Mouse (Mus musculus) hindbrain, embryonic 13.5 days (tissue): ENCODE results near the gene Tmem131l. TPM values are rescaled to one million over a fixed set of nuclear protein-coding genes. Genes with fewer than 3 reads are reported as not detected.
"Not testable (repeated sequence)": the region's sequence is repeated elsewhere in the genome, so short reads cannot be mapped to it uniquely, and the experiment has no call there.

ENCODE experiments used
- ATAC-seq: fragments of 200-750 bp; cut with Nextera tagmentation; 2 replicates; pipeline ENCODE4 v1.8.0; 2017; ENCODE audit warnings: moderate TSS enrichment; ENCODE audit not compliant: low FRiP score
- H3K27ac ChIP-seq: fragments of 300-500 bp; sonication (generic); 2 replicates; pipeline ENCODE4 v1.5.1; 2015; ENCODE audit warnings: inconsistent platforms, mild to moderate bottlenecking, moderate library complexity
- H3K27me3 ChIP-seq: fragments of 300-500 bp; sonication (generic); 2 replicates; pipeline ENCODE4 v1.6.1; 2015; ENCODE audit warnings: mild to moderate bottlenecking, inconsistent platforms
- H3K36me3 ChIP-seq: fragments of 300-500 bp; sonication (generic); 2 replicates; pipeline ENCODE4 v1.6.1; 2015; ENCODE audit warnings: mild to moderate bottlenecking, inconsistent platforms
- H3K4me1 ChIP-seq: fragments of 300-500 bp; sonication (generic); replicated peaks from 2 replicates; pipeline ENCODE4 v1.6.1; 2015; ENCODE audit warnings: inconsistent platforms
- H3K4me2 ChIP-seq: fragments of 300-500 bp; sonication (generic); 2 replicates; pipeline ENCODE4 v1.6.1; 2015; ENCODE audit warnings: inconsistent platforms, mild to moderate bottlenecking, moderate library complexity
- H3K4me3 ChIP-seq: fragments of 300-500 bp; sonication (generic); 2 replicates; pipeline ENCODE4 v1.5.1; 2015; ENCODE audit warnings: mild to moderate bottlenecking, inconsistent platforms
- H3K9ac ChIP-seq: fragments of 300-500 bp; sonication (generic); 2 replicates; pipeline ENCODE4 v1.6.1; 2015; ENCODE audit warnings: mild to moderate bottlenecking, inconsistent platforms
- H3K9me3 ChIP-seq: fragments of 300-500 bp; sonication (generic); 2 replicates; pipeline ENCODE4 v1.6.1; 2016; ENCODE audit warnings: inconsistent platforms
- WGBS: fragments of 180-500 bp; shearing (Covaris S2); methylation state at CpG from one replicate; pipeline ENCODE4 v1.1.7; 2015; 5-methylcytosine and 5-hydroxymethylcytosine counted together
- polyA plus RNA-seq: library from polyadenylated mRNA; unstranded; fragments of >200 nt; fragmentation: Nextera tagmentation; extraction: Ambion mirVana; gene quantifications from 2 replicates; pipeline ENCODE4 v1.2.1, GENCODE M21; 2015

Tmem131l gene
- polyA plus RNA-seq, 1 experiment from 2014 or later: 75.8 TPM

DNA sequence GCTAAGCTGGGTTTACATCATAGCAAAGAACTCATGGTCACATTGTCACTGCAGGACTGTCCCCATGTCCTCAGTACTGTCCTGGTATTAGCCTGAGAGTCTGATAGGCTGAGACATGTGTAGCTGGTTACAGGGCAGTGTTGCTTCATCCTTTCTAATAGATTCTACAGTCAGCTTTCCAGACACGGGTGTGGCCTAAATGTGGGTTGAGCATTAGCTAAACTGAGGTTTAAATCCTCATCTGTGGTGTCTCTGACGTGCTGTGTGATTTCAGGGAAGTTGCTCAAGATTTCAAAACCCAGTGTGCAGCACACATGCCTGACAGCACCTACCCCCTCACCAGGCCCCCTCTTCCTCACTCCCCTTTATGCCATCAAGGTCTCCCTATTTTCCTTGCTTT is 154.8 kb downstream of the Tmem131l start:
- WGBS: 87% methylated on average over 2 of the region's 2 CpGs
- Histone ChIP-seq H3K36me3 (no peaks in the 10 kb centered on the region), H3K27ac (no peak overlapping the region), H3K9ac (no peak overlapping the region), H3K4me3 (no peak overlapping the region), H3K4me2 (no peak overlapping the region), H3K27me3 (no peaks in the 10 kb centered on the region), H3K4me1 (no peaks in the 10 kb centered on the region), H3K9me3 (no peaks in the 10 kb centered on the region)
- ATAC-seq: no peak

DNA sequence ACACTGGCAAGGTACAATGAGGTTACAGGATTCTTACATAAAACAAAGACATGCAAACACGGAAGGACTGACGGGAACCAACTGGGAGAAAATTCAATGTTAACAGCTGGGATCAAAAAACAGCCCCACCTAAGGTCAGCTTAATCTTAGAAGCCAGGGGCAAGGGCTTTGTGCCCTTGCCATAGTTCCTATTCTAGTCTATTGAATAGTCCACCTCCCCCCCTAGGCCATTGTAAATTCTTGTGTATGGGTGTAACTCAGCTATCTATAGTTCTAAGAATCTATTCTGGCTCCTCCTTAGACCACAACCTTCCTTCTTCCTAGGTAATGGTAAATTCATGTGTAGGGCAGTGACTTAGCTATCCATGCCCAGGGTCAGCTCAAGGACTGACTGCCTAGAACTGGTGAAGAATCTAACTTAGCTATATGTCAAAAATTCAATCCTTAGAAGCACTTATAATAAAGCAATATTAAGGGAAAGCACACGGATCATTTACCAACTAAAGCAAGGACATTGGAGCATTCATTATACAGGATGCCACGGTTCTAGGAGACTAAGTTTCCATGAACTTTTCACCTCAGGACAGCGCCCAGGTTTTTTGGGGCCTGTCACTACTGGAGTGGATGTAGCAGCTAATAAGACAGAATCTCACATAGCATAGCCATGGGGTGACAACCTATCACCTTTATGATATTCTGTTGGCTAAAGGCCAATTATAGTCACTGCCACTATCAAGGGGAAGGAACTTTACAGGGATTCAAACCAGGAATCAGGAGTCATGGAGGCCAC is 160.5 kb downstream of the Tmem131l start:
- 89% methylated on average over 5 of the region's 5 CpGs for WGBS
- H3K9ac ChIP-seq, H3K9me3 ChIP-seq, H3K4me1 ChIP-seq, H3K27ac ChIP-seq, ATAC-seq, H3K4me3 ChIP-seq, H3K27me3 ChIP-seq, H3K4me2 ChIP-seq, H3K36me3 ChIP-seq: not testable (repeated sequence)

DNA sequence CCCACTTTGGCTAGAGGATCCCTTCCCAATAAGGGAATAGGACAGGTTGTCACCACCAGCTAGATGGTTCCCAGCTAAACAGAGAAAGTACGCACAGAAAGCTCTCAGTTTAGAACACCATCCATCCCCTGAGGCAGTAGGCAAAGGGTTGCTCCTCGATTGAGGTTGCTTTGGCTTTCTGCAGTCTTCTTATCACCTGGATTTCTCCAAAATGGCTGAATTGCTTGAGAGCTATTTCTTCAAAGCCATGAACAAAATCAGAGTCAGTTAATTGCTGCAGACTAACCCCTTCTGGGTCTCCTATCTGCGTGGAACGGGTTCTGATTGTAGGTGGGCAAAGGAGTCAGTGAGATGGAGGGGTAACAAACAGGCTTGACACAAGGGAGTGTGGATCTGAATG is 161.2 kb downstream of the Tmem131l start:
- no peak for ATAC-seq
- H3K4me1 ChIP-seq: no peaks in the 10 kb centered on the region
- 95% methylated on average over 4 of the region's 4 CpGs for whole genome bisulfite sequencing
- H3K27me3 ChIP-seq: no peaks in the 10 kb centered on the region
- no peak overlapping the region for H3K4me3 ChIP-seq
- H3K9ac ChIP-seq: no peak overlapping the region
- H3K9me3 ChIP-seq: no peaks in the 10 kb centered on the region
- H3K36me3 ChIP-seq: no peaks in the 10 kb centered on the region
- no peak overlapping the region for H3K27ac ChIP-seq
- H3K4me2 ChIP-seq: no peak overlapping the region

DNA sequence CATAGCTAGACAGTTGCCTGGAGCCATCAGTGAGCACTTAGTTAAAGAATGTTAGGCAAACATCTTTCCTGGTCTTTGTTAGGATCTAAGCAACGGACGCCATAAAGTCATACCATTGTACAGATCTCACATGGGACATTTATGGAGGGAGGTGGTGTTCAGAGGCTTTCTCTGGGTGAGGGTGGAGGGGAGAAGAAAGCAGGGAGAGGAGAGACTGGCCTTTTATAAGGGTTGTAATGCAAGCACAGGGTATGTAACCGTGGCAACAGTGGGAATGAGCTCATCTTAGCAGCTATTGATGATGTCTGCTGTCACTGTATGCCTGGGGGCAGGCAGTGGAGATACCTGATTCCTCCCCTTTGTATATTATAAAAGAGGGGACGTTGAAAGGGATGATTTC is 163.7 kb downstream of the Tmem131l start:
- Histone ChIP-seq H3K27ac (no peak overlapping the region), H3K9ac (no peak overlapping the region), H3K4me3 (no peak overlapping the region), H3K27me3 (no peaks in the 10 kb centered on the region), H3K9me3 (no peaks in the 10 kb centered on the region), H3K4me1 (no peaks in the 10 kb centered on the region), H3K36me3 (no peaks in the 10 kb centered on the region), H3K4me2 (no peak overlapping the region)
- no peak for ATAC-seq
- 70% methylated on average over 4 of the region's 4 CpGs for WGBS

DNA sequence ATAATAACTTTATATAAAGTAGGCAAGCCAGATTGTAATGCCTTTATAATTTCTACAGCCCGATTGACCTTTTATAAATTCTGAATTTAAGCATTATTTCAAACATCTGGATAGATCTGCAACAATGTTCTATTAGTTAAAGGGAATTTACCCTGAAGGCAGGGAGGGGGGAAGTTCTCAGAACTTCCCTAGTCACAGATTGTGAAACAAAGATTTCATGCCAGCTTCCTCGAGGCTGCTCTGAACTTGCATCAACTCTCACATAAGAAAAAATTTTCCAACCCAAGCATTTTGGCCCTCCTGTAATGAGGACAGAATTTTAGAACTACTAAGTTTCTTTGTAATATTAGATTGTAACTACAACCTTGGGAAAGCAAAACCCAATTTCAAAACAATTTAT is 164.9 kb downstream of the Tmem131l start:
- H3K27me3 ChIP-seq, H3K9me3 ChIP-seq, H3K9ac ChIP-seq, H3K36me3 ChIP-seq, H3K27ac ChIP-seq, ATAC-seq, H3K4me1 ChIP-seq, H3K4me3 ChIP-seq, H3K4me2 ChIP-seq: not testable (repeated sequence)
- WGBS: 90% methylated on average over 2 of the region's 2 CpGs

DNA sequence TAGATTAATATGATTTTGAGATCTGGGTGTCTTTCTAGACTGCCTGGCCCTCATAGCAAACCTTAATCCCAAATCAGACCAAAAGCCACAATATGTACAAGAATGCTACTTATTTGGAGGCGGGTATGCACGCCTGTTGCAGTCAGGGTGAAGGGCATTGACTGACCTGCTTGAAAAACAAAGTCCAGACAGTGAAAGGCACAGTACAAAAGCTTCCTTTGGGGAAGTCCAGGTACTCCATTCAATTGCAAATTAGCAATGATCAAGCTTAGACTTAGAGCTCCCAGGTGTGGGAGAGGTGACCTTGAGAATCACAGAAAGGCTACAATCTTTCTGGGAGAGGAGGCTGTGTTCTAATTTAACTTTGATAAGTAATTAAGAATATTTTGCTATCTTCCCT is 167.1 kb downstream of the Tmem131l start:
- not testable (repeated sequence) for H3K9me3 ChIP-seq, H3K27ac ChIP-seq, H3K4me1 ChIP-seq, H3K36me3 ChIP-seq, ATAC-seq, H3K27me3 ChIP-seq, H3K9ac ChIP-seq, H3K4me3 ChIP-seq, H3K4me2 ChIP-seq
- 93% methylated on average over 2 of the region's 2 CpGs for WGBS

DNA sequence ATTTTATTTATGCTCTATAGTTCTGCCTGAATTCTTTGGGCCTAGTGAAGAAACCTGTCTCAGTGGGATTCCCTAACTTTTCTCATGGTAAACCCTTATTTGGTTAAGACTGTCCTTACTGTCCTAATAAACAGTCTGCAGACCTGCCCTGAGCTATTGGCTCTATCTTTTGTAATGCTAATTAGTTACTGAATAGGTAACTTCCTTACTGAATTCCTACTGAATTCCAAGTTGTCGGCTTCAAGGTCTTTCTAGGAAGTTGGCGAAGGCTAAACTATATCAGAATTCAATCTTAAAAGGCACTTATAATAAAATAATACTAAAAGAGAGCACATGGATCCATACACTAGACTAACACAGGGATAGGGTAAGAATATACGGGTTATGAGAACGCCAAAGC is 168.0 kb downstream of the Tmem131l start:
- WGBS: 98% methylated on average over 4 of the region's 4 CpGs
- ATAC-seq, H3K27me3 ChIP-seq, H3K4me2 ChIP-seq, H3K27ac ChIP-seq, H3K36me3 ChIP-seq, H3K4me3 ChIP-seq, H3K9ac ChIP-seq, H3K9me3 ChIP-seq, H3K4me1 ChIP-seq: not testable (repeated sequence)

DNA sequence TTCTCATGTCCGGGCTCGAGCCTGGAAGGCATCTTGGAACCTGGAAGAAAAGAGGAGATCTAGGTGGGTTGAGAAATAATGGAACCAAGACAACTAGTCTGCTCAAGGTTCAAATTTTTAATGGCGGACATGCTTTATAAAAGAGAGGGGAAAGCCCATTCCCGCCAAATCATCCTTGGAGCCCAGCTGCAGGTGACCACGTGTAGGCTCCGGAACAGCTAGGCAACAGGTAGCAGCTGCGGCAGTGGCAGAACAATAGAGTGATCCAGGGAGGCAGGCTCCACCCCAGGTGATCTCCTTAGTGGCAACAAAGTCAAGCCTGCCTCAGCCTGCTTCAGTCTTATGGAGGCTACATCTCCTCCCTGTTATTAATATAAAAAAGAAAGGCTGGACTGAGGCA is 168.4 kb downstream of the Tmem131l start:
- not testable (repeated sequence) for H3K4me1 ChIP-seq, H3K9me3 ChIP-seq, H3K4me2 ChIP-seq, H3K27ac ChIP-seq, H3K27me3 ChIP-seq, ATAC-seq, H3K36me3 ChIP-seq, H3K4me3 ChIP-seq, H3K9ac ChIP-seq
- 93% methylated on average over 7 of the region's 7 CpGs for WGBS

DNA sequence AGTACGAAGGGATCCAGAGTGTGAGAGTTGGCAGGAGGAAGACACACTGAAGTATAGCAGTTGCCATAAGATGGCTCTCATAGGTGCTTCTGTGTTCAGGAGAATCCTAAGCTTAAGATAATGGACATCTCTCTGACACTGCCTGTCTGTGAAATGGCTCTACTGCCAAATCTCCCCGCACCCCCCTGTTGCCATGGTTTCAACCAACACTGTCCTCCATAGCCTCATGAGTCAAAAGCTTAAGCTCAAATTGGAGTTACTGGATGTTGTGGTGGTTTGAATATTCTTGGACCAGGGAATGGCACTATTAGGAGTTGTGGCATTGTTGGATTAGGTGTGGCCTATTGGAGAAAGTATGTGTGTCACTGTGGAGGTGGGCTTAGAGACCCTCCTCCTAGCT is 170.2 kb downstream of the Tmem131l start:
- H3K36me3 ChIP-seq: no peaks in the 10 kb centered on the region
- ATAC-seq: no peak
- no peaks in the 10 kb centered on the region for H3K4me1 ChIP-seq
- H3K9ac ChIP-seq: no peak overlapping the region
- WGBS: 97% methylated on average over 2 of the region's 2 CpGs
- no peaks in the 10 kb centered on the region for H3K9me3 ChIP-seq
- H3K27ac ChIP-seq: no peak overlapping the region
- H3K27me3 ChIP-seq: no peaks in the 10 kb centered on the region
- H3K4me2 ChIP-seq: no peak overlapping the region
- H3K4me3 ChIP-seq: no peak overlapping the region

DNA sequence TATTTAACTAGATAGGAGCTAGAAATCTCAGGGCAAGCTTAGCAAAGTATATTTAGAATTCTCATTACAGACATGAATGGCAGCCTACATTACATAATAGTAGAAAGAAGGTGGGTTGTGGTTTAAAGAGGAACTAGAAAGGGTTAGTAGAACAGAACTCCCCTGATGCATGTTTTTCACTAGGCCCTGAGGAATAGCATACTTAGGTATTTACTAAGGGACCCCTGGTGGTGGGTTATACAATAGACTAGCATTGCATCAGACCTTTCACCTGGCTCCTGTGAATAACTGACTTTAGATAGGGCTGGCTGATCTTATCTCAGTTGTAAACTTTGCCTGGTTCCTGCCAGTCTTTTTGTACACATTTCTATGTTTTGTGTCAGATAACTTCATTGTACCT is 172.9 kb downstream of the Tmem131l start:
- H3K27me3 ChIP-seq, H3K9ac ChIP-seq, H3K4me1 ChIP-seq, H3K9me3 ChIP-seq, H3K27ac ChIP-seq, ATAC-seq, H3K4me2 ChIP-seq, H3K36me3 ChIP-seq, H3K4me3 ChIP-seq: not testable (repeated sequence)

DNA sequence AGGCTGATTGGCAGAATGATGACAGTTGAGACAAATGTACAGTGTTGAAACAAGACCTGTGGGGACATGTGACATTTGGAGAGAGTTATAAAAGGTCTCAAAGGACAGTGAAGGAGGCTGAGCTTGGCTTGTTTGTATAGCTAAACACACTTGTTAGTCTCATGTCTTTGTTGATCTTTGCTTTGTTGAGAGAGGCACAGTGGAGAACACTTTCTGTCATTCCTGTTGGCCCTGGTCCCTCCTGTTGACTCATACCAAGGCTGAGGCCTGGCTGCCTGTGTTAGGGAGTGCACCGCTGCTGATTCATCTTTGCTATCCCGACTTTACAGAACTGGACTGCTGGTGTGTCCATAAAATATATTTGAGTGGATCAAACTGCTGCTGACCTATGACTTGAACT is 174.8 kb downstream of the Tmem131l start:
- Histone ChIP-seq H3K9me3 (no peaks in the 10 kb centered on the region), H3K36me3 (no peaks in the 10 kb centered on the region), H3K27me3 (no peaks in the 10 kb centered on the region), H3K4me3 (no peak overlapping the region), H3K4me1 (no peaks in the 10 kb centered on the region), H3K9ac (no peak overlapping the region), H3K27ac (no peak overlapping the region), H3K4me2 (no peak overlapping the region)
- WGBS: 84% methylated on average over 2 of the region's 2 CpGs
- no peak for ATAC-seq

DNA sequence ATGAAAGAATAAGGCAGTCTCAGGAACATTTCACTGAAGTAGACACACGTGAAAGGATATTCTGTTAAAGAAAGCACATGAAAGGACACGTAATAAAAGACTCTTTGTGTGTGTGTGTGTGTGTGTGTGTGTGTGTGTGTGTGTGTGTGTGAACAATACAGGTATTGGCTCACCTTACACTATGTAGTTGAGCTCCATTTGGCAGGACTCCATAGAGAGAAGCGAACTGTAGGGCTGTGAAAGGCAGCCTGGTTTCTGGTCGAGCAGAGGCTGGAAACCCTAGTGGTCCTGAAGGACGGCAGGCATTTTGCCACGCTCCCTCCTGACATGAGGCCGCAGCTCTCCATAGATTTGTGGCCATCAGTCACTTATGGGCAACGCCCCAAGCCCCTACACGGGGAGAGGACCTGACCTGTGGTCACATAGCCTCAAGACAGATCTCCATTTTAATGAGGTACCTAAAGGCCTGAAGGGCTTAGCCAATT is 175.9 kb downstream of the Tmem131l start:
- 84% methylated on average over 9 of the region's 9 CpGs for WGBS
- no peaks in the 10 kb centered on the region for H3K9me3 ChIP-seq
- H3K4me2 ChIP-seq: no peak overlapping the region
- ATAC-seq: no peak
- no peaks in the 10 kb centered on the region for H3K27me3 ChIP-seq
- H3K4me3 ChIP-seq: no peak overlapping the region
- no peaks in the 10 kb centered on the region for H3K4me1 ChIP-seq
- H3K27ac ChIP-seq: no peak overlapping the region
- H3K36me3 ChIP-seq: no peaks in the 10 kb centered on the region
- no peak overlapping the region for H3K9ac ChIP-seq

DNA sequence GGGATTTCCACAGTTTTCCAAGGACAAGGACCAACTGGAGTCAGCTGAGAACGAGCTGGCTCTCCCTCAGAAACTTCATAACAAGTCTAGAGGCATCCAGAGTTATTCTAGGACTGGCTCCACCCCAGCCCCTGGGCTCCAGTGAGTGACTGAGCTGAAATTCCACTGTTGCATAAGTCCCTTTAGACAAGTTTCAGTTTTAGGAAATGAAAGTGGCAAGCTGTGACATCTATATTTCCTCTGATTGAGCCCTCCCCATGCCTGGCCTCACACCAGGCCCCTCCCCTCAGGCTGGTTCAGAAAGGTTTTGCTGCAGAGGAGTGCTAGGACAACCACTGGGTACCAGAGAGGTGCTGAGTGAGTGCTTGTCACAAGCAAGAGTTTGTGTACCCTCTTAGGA is 177.0 kb downstream of the Tmem131l start:
- H3K9ac ChIP-seq: no peak overlapping the region
- no peaks in the 10 kb centered on the region for H3K27me3 ChIP-seq
- H3K9me3 ChIP-seq: no peaks in the 10 kb centered on the region
- no peaks in the 10 kb centered on the region for H3K4me1 ChIP-seq
- ATAC-seq: no peak
- H3K4me2 ChIP-seq: no peak overlapping the region
- H3K4me3 ChIP-seq: no peak overlapping the region
- no peak overlapping the region for H3K27ac ChIP-seq
- H3K36me3 ChIP-seq: no peaks in the 10 kb centered on the region
- WGBS: 38% methylated on average over 1 of the region's 1 CpGs
